Mouse (Mus musculus) bone marrow macrophage, adult 2 months (primary cell): ENCODE measurements around the gene Bola2.

Source experiments
- CTCF ChIP-seq: IDR thresholded peaks from 2 replicates; pipeline ENCODE4 v1.5.1; 2012; ENCODE audit warnings: low read depth, mild to moderate bottlenecking, low read length, moderate library complexity
- POLR2A ChIP-seq: IDR thresholded peaks from 2 replicates; pipeline ENCODE4 v1.6.1; 2012; ENCODE audit warnings: mild to moderate bottlenecking, low read depth, low read length, borderline replicate concordance

DNA sequence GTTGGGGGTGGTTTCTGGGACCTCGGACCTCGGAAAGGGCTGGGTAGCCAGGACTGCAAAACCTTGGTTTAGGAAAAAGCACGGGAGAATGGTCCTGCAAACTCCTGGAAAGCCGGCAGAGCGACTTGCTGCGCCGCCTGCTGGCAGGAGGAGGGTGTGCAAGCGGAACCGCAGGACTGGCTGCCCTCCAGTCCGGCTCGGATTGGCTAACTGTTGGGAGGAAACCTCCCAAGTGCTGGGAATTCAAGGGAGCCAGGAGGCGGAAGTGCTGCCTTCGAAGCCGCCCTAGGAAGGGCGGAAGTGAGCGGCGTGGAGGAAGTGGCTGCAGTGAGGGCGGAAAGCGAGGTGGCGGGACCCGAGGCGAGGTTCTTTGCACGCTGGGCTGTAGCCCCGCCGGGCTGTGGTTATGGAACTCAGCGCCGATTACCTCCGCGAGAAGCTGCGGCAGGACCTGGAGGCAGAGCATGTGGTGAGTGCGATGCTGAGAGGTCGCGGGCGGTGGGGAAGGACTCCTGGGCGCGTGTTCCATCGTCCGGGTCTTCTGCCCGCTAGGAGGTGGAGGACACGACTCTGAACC is 518 bp downstream of the Bola2 start, which contains the start of gene Slx1b:
- TF ChIP-seq CTCF (peak; percentile 70), POLR2A (no peak)
